Mouse (Mus musculus) small intestine, adult 2 months (tissue): ENCODE measurements around the gene Camta1.

ENCODE experiments used
- CTCF ChIP-seq: fragments of 200-500 bp; IDR thresholded peaks from 2 replicates; pipeline ENCODE4 v1.5.1; 2012; ENCODE audit warnings: low read depth, mild to moderate bottlenecking, control low read depth, inconsistent platforms, low read length, moderate library complexity, mixed read lengths; ENCODE audit not compliant: insufficient replicate concordance, insufficient read length; ENCODE audit errors: extremely low read depth
- POLR2A ChIP-seq: fragments of 200-500 bp; IDR thresholded peaks from 2 replicates; pipeline ENCODE4 v1.6.1; 2012; ENCODE audit warnings: low read depth, mild to moderate bottlenecking, control low read depth, inconsistent platforms, low read length, moderate library complexity

- TF ChIP-seq CTCF: no peak
- no peak for TF ChIP-seq POLR2A
Observed at GRCm38 (mm10) chr4:151111226-151111625, 750.5 kb downstream of the Camta1 start.
